Mouse (Mus musculus): ENCODE data around the gene Cyp2j12. TPM values are rescaled to one million over a fixed set of nuclear protein-coding genes. Genes with fewer than 3 reads are reported as not detected.
"Not testable (repeated sequence)": the region's sequence is repeated elsewhere in the genome, so short reads cannot be mapped to it uniquely, and the experiment has no call there.

Cyp2j12 gene
- polyA plus RNA-seq (2012; ENCODE audit: insufficient read depth, low replicate concordance): not detected in 2 replicates

DNA sequence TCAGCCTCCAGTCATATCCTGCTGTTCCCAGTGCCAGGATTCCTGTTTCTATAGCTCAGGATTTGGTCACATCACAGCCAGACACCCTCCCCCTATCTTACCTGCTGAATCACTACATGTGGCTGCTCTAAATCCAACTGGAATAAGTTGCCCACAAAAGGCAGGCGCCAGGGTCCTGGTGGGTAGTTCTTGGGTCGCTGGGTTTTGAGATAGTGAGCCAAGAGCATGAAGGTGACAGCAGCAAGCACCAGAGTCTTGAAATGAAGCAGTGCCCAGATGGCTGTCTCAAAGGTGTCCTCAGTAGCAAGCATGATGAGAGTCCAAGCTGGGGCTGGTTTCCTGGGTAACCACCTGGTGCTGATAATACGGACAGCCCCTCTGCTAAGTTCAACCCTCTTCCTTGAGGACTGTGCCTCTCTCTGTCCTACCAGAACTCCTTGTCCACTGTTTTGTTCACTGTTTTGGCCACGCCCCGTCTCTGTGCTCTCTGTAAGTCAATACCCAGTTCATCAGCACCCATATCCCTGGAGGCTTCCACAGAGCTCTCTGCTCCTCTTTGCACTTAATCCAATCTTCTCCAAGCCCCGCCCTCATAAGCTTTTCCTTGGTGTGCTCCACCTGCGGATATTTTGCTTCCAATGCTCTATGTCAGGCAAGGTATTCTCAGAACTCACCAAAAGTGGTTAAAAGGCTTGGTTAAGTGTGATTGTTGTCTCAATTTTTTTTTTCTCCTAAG is at the start of gene Cyp2j12:
Gene Cyp2j12, minus strand, starts transcription at position 421 of the 736 bp plus-strand sequence.
- H3K4me1 ChIP-seq: no peaks in the 10 kb centered on the region
- no peaks in the 10 kb centered on the region for H3K9me3 ChIP-seq
- H3K4me3 ChIP-seq (replicated peaks): no peak within 1 kb of the TSS
- H3K27me3 ChIP-seq (replicated peaks): no peaks in the 10 kb centered on the region
- TF ChIP-seq FLI1 (IDR thresholded peaks at IDR 0.05; ENCODE audit: low read length): no peak
- no peak for TF ChIP-seq GATA1 (IDR thresholded peaks at IDR 0.05; ENCODE audit: borderline replicate concordance, low read length)
- no peaks in the 10 kb centered on the region for H3K36me3 ChIP-seq (replicated peaks; ENCODE audit: low read length)

- H3K27me3 ChIP-seq (replicated peaks); H3K4me1 ChIP-seq; H3K4me3 ChIP-seq (replicated peaks); H3K36me3 ChIP-seq (replicated peaks; ENCODE audit: low read length): not testable (repeated sequence)
- peaks cover 12% of the 10 kb centered on the region for H3K9me3 ChIP-seq
Observed at GRCm38 (mm10) chr4:96189321-96189720, 48.4 kb upstream of the Cyp2j12 start.

DNA sequence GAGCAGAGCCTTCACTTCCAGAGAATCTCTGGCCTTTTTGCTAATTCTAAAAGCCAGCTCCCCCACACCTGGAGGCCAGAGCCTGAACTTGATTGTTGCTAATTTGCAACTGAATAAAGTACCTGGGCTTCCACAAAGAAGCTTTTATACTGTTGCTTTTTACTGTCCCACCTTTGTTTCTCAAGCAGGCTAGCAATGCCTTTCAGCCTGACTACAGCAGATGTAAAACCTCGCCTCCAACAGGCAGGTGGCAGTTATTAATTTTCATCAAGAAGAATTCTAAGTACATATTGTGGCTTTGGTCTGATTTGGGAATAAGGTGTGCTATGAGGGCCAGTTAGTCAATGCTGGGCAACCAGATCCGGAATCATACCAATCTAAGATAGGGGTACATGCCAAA is 47.7 kb upstream of the Cyp2j12 start:
- H3K9me3 ChIP-seq; H3K4me1 ChIP-seq; H3K4me3 ChIP-seq (replicated peaks); H3K27me3 ChIP-seq (replicated peaks); H3K36me3 ChIP-seq (replicated peaks; ENCODE audit: low read length): not testable (repeated sequence)

DNA sequence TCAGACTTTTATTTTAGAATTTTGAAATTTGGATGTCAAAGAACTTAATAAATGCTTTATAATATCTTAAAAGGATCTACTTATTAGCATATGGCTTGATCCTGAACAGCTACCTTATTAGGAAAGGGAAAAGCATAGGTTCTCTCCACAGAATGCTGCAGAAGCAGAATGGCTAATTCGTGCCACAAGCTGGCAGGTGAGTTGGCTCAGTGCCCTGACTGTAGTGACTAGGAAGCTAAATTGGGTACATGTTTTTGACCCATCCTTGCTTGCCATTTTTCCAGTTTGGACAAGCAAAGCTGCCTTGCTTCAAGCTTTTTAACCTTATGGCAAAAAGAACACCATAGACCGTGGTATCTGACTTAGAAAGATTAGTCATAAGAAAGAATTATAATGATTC is 47.2 kb upstream of the Cyp2j12 start:
- H3K4me3 ChIP-seq (replicated peaks); H3K27me3 ChIP-seq (replicated peaks); H3K9me3 ChIP-seq; H3K36me3 ChIP-seq (replicated peaks; ENCODE audit: low read length); H3K4me1 ChIP-seq: not testable (repeated sequence)

- not testable (repeated sequence) for H3K36me3 ChIP-seq (replicated peaks; ENCODE audit: low read length); H3K9me3 ChIP-seq; H3K4me1 ChIP-seq; H3K4me3 ChIP-seq (replicated peaks); H3K27me3 ChIP-seq (replicated peaks)
Observed at GRCm38 (mm10) chr4:96184716-96185115, 43.8 kb upstream of the Cyp2j12 start.

GRCm38 (mm10) chr4:96162839-96163238 is 21.9 kb upstream of the Cyp2j12 start:
- Histone ChIP-seq H3K36me3 (replicated peaks; ENCODE audit: low read length) (no peaks in the 10 kb centered on the region), H3K9me3 (peaks cover 4% of the 10 kb centered on the region; the same call in 1 of the 2 replicates), H3K27me3 (replicated peaks) (no peaks in the 10 kb centered on the region), H3K4me3 (replicated peaks) (no peak overlapping the region), H3K4me1 (no peaks in the 10 kb centered on the region)
- no peak for TF ChIP-seq FLI1 (IDR thresholded peaks at IDR 0.05; ENCODE audit: low read length)

DNA sequence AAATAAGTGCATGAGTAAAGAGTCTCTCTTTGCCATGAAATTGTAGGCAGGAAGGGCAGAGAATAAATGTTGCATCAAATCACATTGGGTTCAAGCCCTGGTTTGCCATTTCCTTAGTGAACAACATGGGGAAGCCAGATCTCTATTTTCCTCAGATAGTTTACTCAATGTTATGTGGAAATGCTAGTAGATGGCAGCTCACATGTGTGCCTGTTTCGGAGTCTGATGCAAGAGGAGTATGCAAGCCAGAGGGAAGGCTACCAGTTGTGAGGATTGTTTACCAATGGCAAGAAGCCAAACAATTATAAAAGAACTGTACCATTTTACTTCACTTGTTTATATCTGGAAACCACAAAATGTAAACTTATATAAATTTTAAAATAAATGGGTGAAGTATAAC is 20.6 kb upstream of the Cyp2j12 start:
- Histone ChIP-seq H3K36me3 (replicated peaks; ENCODE audit: low read length) (no peaks in the 10 kb centered on the region), H3K4me1 (no peaks in the 10 kb centered on the region), H3K27me3 (replicated peaks) (no peaks in the 10 kb centered on the region), H3K9me3 (peaks cover 4% of the 10 kb centered on the region; the same call in 1 of the 2 replicates), H3K4me3 (replicated peaks) (no peak overlapping the region)
- TF ChIP-seq GATA1 (IDR thresholded peaks at IDR 0.05; ENCODE audit: borderline replicate concordance, low read length) (no peak), FLI1 (IDR thresholded peaks at IDR 0.05; ENCODE audit: low read length) (no peak)

DNA sequence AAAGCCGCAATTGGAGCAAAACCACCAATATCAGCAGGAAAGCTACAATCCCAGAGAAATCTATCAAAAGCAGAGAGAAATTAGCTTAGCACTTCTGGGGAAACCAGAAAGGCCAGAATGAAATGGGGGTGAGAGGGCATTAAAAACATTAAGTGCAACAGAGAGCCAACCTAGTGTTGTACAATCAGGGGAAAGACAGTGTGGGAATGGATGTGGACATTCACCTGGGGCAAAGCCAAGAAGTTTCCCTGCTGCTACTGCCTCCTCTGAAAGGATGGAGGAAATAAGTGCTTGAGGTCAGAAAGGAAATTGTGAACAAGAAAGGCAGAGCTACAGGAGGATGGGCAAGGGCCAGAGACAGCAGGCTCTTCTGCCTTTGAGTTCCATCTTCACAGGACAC is 1.7 kb downstream of the Cyp2j12 start:
- no peak overlapping the region for H3K4me3 ChIP-seq (replicated peaks)
- H3K4me1 ChIP-seq: no peaks in the 10 kb centered on the region
- H3K9me3 ChIP-seq: no peaks in the 10 kb centered on the region
- no peaks in the 10 kb centered on the region for H3K27me3 ChIP-seq (replicated peaks)
- TF ChIP-seq FLI1 (IDR thresholded peaks at IDR 0.05; ENCODE audit: low read length): no peak
- no peak for TF ChIP-seq GATA1 (IDR thresholded peaks at IDR 0.05; ENCODE audit: borderline replicate concordance, low read length)
- H3K36me3 ChIP-seq (replicated peaks; ENCODE audit: low read length): no peaks in the 10 kb centered on the region

GRCm38 (mm10) chr4:96134246-96134645 is 6.7 kb downstream of the Cyp2j12 start:
- Histone ChIP-seq H3K4me3 (replicated peaks) (no peak overlapping the region), H3K36me3 (replicated peaks; ENCODE audit: low read length) (no peaks in the 10 kb centered on the region), H3K9me3 (no peaks in the 10 kb centered on the region), H3K4me1 (no peaks in the 10 kb centered on the region), H3K27me3 (replicated peaks) (no peaks in the 10 kb centered on the region)
- no peak for TF ChIP-seq GATA1 (IDR thresholded peaks at IDR 0.05; ENCODE audit: borderline replicate concordance, low read length)
- TF ChIP-seq FLI1 (IDR thresholded peaks at IDR 0.05; ENCODE audit: low read length): no peak

GRCm38 (mm10) chr4:96096841-96097240 is 44.1 kb downstream of the Cyp2j12 start:
- H3K4me3 ChIP-seq (replicated peaks): no peak overlapping the region
- H3K4me1 ChIP-seq: no peaks in the 10 kb centered on the region
- H3K36me3 ChIP-seq (replicated peaks; ENCODE audit: low read length): no peaks in the 10 kb centered on the region
- H3K9me3 ChIP-seq: no peaks in the 10 kb centered on the region
- TF ChIP-seq GATA1 (IDR thresholded peaks at IDR 0.05; ENCODE audit: borderline replicate concordance, low read length) (no peak), FLI1 (IDR thresholded peaks at IDR 0.05; ENCODE audit: low read length) (no peak)
- no peaks in the 10 kb centered on the region for H3K27me3 ChIP-seq (replicated peaks)

GRCm38 (mm10) chr4:96091869-96092268 is 49.1 kb downstream of the Cyp2j12 start:
- Histone ChIP-seq H3K36me3 (replicated peaks; ENCODE audit: low read length) (no peaks in the 10 kb centered on the region), H3K4me3 (replicated peaks) (no peak overlapping the region), H3K27me3 (replicated peaks) (no peaks in the 10 kb centered on the region), H3K9me3 (no peaks in the 10 kb centered on the region), H3K4me1 (no peaks in the 10 kb centered on the region)
- TF ChIP-seq FLI1 (IDR thresholded peaks at IDR 0.05; ENCODE audit: low read length) (no peak), GATA1 (IDR thresholded peaks at IDR 0.05; ENCODE audit: borderline replicate concordance, low read length) (no peak)

DNA sequence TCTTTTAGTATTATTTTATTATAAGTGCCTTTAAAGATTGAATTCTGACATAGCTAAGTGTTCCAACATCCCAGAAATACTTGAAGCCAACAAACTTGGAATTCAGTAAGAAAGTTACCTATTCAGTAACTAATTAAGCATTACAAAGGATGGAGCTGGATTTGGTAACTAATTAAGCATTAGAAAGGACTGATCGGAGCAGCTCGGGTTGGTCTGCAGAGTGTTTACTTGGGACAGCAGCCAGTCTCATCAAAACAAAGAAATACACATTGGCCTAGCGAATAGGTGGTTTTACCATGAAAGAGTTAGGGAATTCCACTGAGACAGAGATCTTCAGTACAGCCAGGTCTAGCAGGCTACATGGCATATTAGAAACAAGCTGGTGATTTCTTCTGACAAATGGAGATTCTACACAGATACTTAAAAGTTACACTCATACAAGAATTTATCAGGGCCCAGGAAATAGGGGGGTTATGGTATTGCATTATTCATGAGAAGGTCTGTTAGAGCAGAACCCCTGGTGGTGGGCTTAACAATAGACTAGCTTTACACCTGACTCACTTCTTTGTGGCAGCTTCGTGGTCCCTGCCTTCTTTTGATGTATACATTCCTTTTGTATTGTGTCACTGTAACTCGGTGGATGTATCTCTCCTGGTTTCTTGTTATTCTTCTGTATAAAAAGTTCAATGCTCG is 51.5 kb downstream of the Cyp2j12 start:
- not testable (repeated sequence) for H3K9me3 ChIP-seq; H3K36me3 ChIP-seq (replicated peaks; ENCODE audit: low read length); H3K27me3 ChIP-seq (replicated peaks); H3K4me3 ChIP-seq (replicated peaks); H3K4me1 ChIP-seq

Data from megakaryocyte, embryonic 14.5 days (primary cell).